Mouse (Mus musculus) hindbrain, embryonic 16.5 days (tissue): Measurements from ENCODE around the gene Ift57. TPM values are rescaled to one million over a fixed set of nuclear protein-coding genes. Genes with fewer than 3 reads are reported as not detected.

Source experiments
- ATAC-seq: fragments of 200-750 bp; cut with Nextera tagmentation; 2 replicates; pipeline ENCODE4 v1.8.0; 2017; ENCODE audit warnings: moderate TSS enrichment, moderate library complexity
- H3K27ac ChIP-seq: fragments of 300-500 bp; sonication (generic); 2 replicates; pipeline ENCODE4 v1.5.1; 2014; ENCODE audit warnings: low read depth, mild to moderate bottlenecking, control low read depth, low read length, moderate library complexity
- H3K27me3 ChIP-seq: fragments of 300-500 bp; sonication (generic); replicated peaks from 2 replicates; pipeline ENCODE4 v1.6.1; 2014; ENCODE audit warnings: low read length; ENCODE audit not compliant: control insufficient read depth, insufficient read depth
- H3K36me3 ChIP-seq: fragments of 300-500 bp; sonication (generic); 2 replicates; pipeline ENCODE4 v1.6.1; 2014; ENCODE audit warnings: mild to moderate bottlenecking, low read length, moderate library complexity, mixed read lengths; ENCODE audit not compliant: control insufficient read depth, insufficient read depth
- H3K4me1 ChIP-seq: fragments of 300-500 bp; sonication (generic); 2 replicates; pipeline ENCODE4 v1.6.1; 2014; ENCODE audit warnings: low read depth, low read length; ENCODE audit not compliant: control insufficient read depth, insufficient read depth
- H3K4me2 ChIP-seq: fragments of 300-500 bp; sonication (generic); 2 replicates; pipeline ENCODE4 v1.6.1; 2014; ENCODE audit warnings: mild to moderate bottlenecking, low read length, control low read depth, moderate library complexity
- H3K4me3 ChIP-seq: fragments of 300-500 bp; sonication (generic); 2 replicates; pipeline ENCODE4 v1.5.1; 2014; ENCODE audit warnings: mild to moderate bottlenecking, low read length, control low read depth, moderate library complexity
- H3K9ac ChIP-seq: fragments of 300-500 bp; sonication (generic); 2 replicates; pipeline ENCODE4 v1.6.1; 2014; ENCODE audit warnings: low read depth, mild to moderate bottlenecking, control low read depth, low read length, moderate library complexity
- H3K9me3 ChIP-seq: fragments of 300-500 bp; sonication (generic); 2 replicates; pipeline ENCODE4 v1.6.1; 2014; ENCODE audit warnings: mild to moderate bottlenecking, low read length, moderate library complexity; ENCODE audit not compliant: control insufficient read depth
- WGBS: fragments of 180-500 bp; shearing (Covaris S2); extraction: QIAGEN DNeasy Blood & Tissue Kit; methylation state at CpG from one replicate; pipeline ENCODE4 v1.1.7; 2014; 5-methylcytosine and 5-hydroxymethylcytosine counted together
- polyA plus RNA-seq: library from polyadenylated mRNA; unstranded; fragments of >200 nt; fragmentation: Nextera tagmentation; extraction: Ambion mirVana; gene quantifications from 2 replicates; pipeline ENCODE4 v1.2.1, GENCODE M21; 2015

Gene Ift57
- polyA plus RNA-seq, 1 experiment from 2014 or later, result 43.8 TPM

GRCm38 (mm10) chr16:49726216-49726615, 27.2 kb downstream of the Ift57 start:
- Histone ChIP-seq H3K4me2 (no peak overlapping the region), H3K27me3 (no peaks in the 10 kb centered on the region), H3K4me3 (no peak overlapping the region), H3K9ac (no peak overlapping the region), H3K4me1 (peaks cover 6% of the 10 kb centered on the region; the same call in 1 of the 2 replicates), H3K36me3 (no peaks in the 10 kb centered on the region), H3K27ac (no peak overlapping the region), H3K9me3 (no peaks in the 10 kb centered on the region)
- ATAC-seq, result no peak
- WGBS, result 45% methylated on average over 3 of the region's 3 CpGs

- Histone ChIP-seq H3K36me3 (no peaks in the 10 kb centered on the region), H3K4me1 (peaks cover 3% of the 10 kb centered on the region; the same call in 1 of the 2 replicates), H3K4me3 (no peak overlapping the region), H3K9me3 (no peaks in the 10 kb centered on the region), H3K9ac (no peak overlapping the region), H3K4me2 (no peak overlapping the region), H3K27ac (no peak overlapping the region), H3K27me3 (no peaks in the 10 kb centered on the region)
- WGBS, result 74% methylated on average over 2 of the region's 2 CpGs
- no peak for ATAC-seq
These were observed 27.7 kb downstream of the Ift57 start for GRCm38 (mm10) chr16:49726761-49727160.

GRCm38 (mm10) chr16:49736536-49736935, 37.5 kb downstream of the Ift57 start:
- Histone ChIP-seq H3K9me3 (no peaks in the 10 kb centered on the region), H3K27ac (no peak overlapping the region), H3K9ac (no peak overlapping the region), H3K4me3 (no peak overlapping the region), H3K36me3 (no peaks in the 10 kb centered on the region), H3K27me3 (no peaks in the 10 kb centered on the region), H3K4me1 (no peaks in the 10 kb centered on the region), H3K4me2 (no peak overlapping the region)
- no peak for ATAC-seq
- WGBS, result 94% methylated on average over 9 of the region's 9 CpGs

GRCm38 (mm10) chr16:49747360-49747759, 48.3 kb downstream of the Ift57 start:
- H3K27ac ChIP-seq, result no peak overlapping the region
- no peak overlapping the region for H3K4me2 ChIP-seq
- no peak for ATAC-seq
- H3K27me3 ChIP-seq, result no peaks in the 10 kb centered on the region
- no peaks in the 10 kb centered on the region for H3K36me3 ChIP-seq
- WGBS, result 80% methylated on average over 2 of the region's 2 CpGs
- no peak overlapping the region for H3K4me3 ChIP-seq
- H3K9me3 ChIP-seq, result no peaks in the 10 kb centered on the region
- H3K4me1 ChIP-seq, result no peaks in the 10 kb centered on the region
- no peak overlapping the region for H3K9ac ChIP-seq

- ATAC-seq, result no peak
- Histone ChIP-seq H3K36me3 (no peaks in the 10 kb centered on the region), H3K4me2 (no peak overlapping the region), H3K4me3 (no peak overlapping the region), H3K27ac (0 out of 2 replicates have a peak overlapping the region, but pooled peaks have one; percentile 29), H3K27me3 (no peaks in the 10 kb centered on the region), H3K9me3 (no peaks in the 10 kb centered on the region), H3K4me1 (no peaks in the 10 kb centered on the region), H3K9ac (no peak overlapping the region)
- 44% methylated on average over 1 of the region's 1 CpGs for WGBS
These were observed 53.9 kb downstream of the Ift57 start for GRCm38 (mm10) chr16:49752906-49753305.

- WGBS, result 50% methylated on average over 3 of the region's 3 CpGs
- no peaks in the 10 kb centered on the region for H3K4me1 ChIP-seq
- no peaks in the 10 kb centered on the region for H3K27me3 ChIP-seq
- peak; percentile 72 for ATAC-seq
- H3K4me2 ChIP-seq, result no peak overlapping the region
- no peaks in the 10 kb centered on the region for H3K36me3 ChIP-seq
- H3K4me3 ChIP-seq, result no peak overlapping the region
- no peak overlapping the region for H3K9ac ChIP-seq
- peak overlapping the region; percentile 29; the same call in 1 of the 2 replicates for H3K27ac ChIP-seq
- no peaks in the 10 kb centered on the region for H3K9me3 ChIP-seq
These were observed 54.3 kb downstream of the Ift57 start for GRCm38 (mm10) chr16:49753318-49753717.

- Histone ChIP-seq H3K4me3 (no peak overlapping the region), H3K27me3 (no peaks in the 10 kb centered on the region), H3K4me2 (no peak overlapping the region), H3K4me1 (no peaks in the 10 kb centered on the region), H3K27ac (no peak overlapping the region), H3K9ac (no peak overlapping the region), H3K9me3 (no peaks in the 10 kb centered on the region), H3K36me3 (0 out of 2 replicates have a peak, but pooled peaks cover 4% of the 10 kb centered on the region)
- 75% methylated on average over 17 of the region's 17 CpGs for WGBS
- ATAC-seq, result no peak
These were observed 61.6 kb downstream of the Ift57 start for GRCm38 (mm10) chr16:49760517-49761203.

GRCm38 (mm10) chr16:49761981-49762380, 62.9 kb downstream of the Ift57 start:
- Histone ChIP-seq H3K27me3 (no peaks in the 10 kb centered on the region), H3K27ac (no peak overlapping the region), H3K4me1 (no peaks in the 10 kb centered on the region), H3K9me3 (no peaks in the 10 kb centered on the region), H3K4me3 (no peak overlapping the region), H3K9ac (no peak overlapping the region), H3K4me2 (no peak overlapping the region), H3K36me3 (0 out of 2 replicates have a peak, but pooled peaks cover 4% of the 10 kb centered on the region)
- no peak for ATAC-seq
- whole genome bisulfite sequencing, result 85% methylated on average over 5 of the region's 5 CpGs

GRCm38 (mm10) chr16:49766326-49766725, 67.3 kb downstream of the Ift57 start:
- no peak overlapping the region for H3K9ac ChIP-seq
- H3K9me3 ChIP-seq, result no peaks in the 10 kb centered on the region
- peak; percentile 37; the same call in 1 of the 2 replicates for ATAC-seq
- H3K27ac ChIP-seq, result no peak overlapping the region
- H3K4me3 ChIP-seq, result no peak overlapping the region
- no peak overlapping the region for H3K4me2 ChIP-seq
- 67% methylated on average over 3 of the region's 3 CpGs for WGBS
- no peaks in the 10 kb centered on the region for H3K27me3 ChIP-seq
- H3K4me1 ChIP-seq, result no peaks in the 10 kb centered on the region
- H3K36me3 ChIP-seq, result 0 out of 2 replicates have a peak, but pooled peaks cover 4% of the 10 kb centered on the region
